Mouse (Mus musculus): ENCODE results near the gene Acp7. TPM values are rescaled to one million over a fixed set of nuclear protein-coding genes. Genes with fewer than 3 reads are reported as not detected.
A peak's percentile ranks its signal among the peaks of the same experiment; 100 is the strongest.

Gene Acp7
- polyA plus RNA-seq, 1 experiment from 2014 or later = not detected

GRCm38 (mm10) chr7:28656430-28656829, 25.3 kb upstream of the Acp7 start:
- no peaks in the 10 kb centered on the region for H3K9me3 ChIP-seq (ENCODE audit: control insufficient read depth, low read length)
- no peaks in the 10 kb centered on the region for H3K4me1 ChIP-seq (ENCODE audit: control insufficient read depth, insufficient read depth, low read length)
- WGBS = 64% methylated on average over 4 of the region's 4 CpGs
- H3K36me3 ChIP-seq (ENCODE audit: control insufficient read depth, insufficient read depth, low read length) = no peaks in the 10 kb centered on the region
- no peak overlapping the region for H3K4me3 ChIP-seq (ENCODE audit: low read length)
- H3K4me2 ChIP-seq (ENCODE audit: low read depth, low read length) = no peak overlapping the region
- no peaks in the 10 kb centered on the region for H3K27me3 ChIP-seq (replicated peaks; ENCODE audit: control insufficient read depth, insufficient read depth, low read length)
- ATAC-seq = no peak
- no peak overlapping the region for H3K9ac ChIP-seq (ENCODE audit: low read depth, low read length)
- no peak overlapping the region for H3K27ac ChIP-seq (ENCODE audit: low read length)

DNA sequence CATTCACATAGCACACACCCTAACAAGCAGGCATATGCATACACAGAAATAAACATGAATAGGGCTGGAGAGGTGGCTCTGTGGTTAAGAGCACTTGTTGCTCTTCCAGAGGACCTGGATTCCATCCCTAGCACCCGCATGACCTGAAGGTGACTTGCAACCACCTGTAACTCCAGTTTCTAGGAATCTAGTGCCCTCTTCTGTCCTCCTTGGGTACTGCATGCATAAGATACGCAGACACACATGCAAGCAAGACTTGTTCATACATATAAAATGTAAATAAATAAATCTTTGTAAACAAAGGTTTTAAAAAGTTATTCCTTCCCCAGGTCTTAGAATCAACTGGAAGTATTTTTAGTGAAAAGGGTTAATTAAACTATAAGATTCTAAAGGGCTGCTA, 20.0 kb upstream of the Acp7 start:
- Histone ChIP-seq H3K9ac (ENCODE audit: low read depth, low read length) (no peak overlapping the region), H3K4me1 (ENCODE audit: control insufficient read depth, insufficient read depth, low read length) (no peaks in the 10 kb centered on the region), H3K36me3 (ENCODE audit: control insufficient read depth, insufficient read depth, low read length) (no peaks in the 10 kb centered on the region), H3K4me2 (ENCODE audit: low read depth, low read length) (no peak overlapping the region), H3K27ac (ENCODE audit: low read length) (no peak overlapping the region), H3K9me3 (ENCODE audit: control insufficient read depth, low read length) (no peaks in the 10 kb centered on the region), H3K4me3 (ENCODE audit: low read length) (no peak overlapping the region), H3K27me3 (replicated peaks; ENCODE audit: control insufficient read depth, insufficient read depth, low read length) (no peaks in the 10 kb centered on the region)
- no peak for ATAC-seq
- WGBS = 86% methylated on average over 2 of the region's 2 CpGs

DNA sequence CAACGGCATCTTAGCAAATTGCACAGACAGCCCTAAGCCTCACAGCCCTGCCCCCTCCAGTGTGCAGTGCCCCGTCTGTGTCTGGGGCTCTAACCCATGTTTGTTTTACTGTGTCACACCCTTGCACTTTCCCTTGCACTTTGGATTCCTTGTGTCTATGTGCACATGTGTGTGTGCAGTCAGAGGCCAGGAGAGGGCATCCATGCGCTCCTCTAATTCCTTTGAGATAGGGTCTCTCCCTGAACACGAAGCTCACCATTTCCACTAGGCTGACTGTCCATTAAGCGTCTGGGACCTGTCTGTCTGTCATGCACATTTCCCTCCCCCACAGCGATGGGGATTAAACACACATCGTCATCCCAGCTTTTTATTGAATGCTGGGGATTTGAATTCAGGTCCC, 15.9 kb upstream of the Acp7 start:
- Histone ChIP-seq H3K27ac (ENCODE audit: low read length) (no peak overlapping the region), H3K9me3 (ENCODE audit: control insufficient read depth, low read length) (no peaks in the 10 kb centered on the region), H3K4me3 (ENCODE audit: low read length) (no peak overlapping the region), H3K4me2 (ENCODE audit: low read depth, low read length) (no peak overlapping the region), H3K27me3 (replicated peaks; ENCODE audit: control insufficient read depth, insufficient read depth, low read length) (no peaks in the 10 kb centered on the region), H3K36me3 (ENCODE audit: control insufficient read depth, insufficient read depth, low read length) (no peaks in the 10 kb centered on the region), H3K9ac (ENCODE audit: low read depth, low read length) (no peak overlapping the region), H3K4me1 (ENCODE audit: control insufficient read depth, insufficient read depth, low read length) (no peaks in the 10 kb centered on the region)
- 44% methylated on average over 7 of the region's 7 CpGs for WGBS
- no peak for ATAC-seq

- Histone ChIP-seq H3K4me1 (ENCODE audit: control insufficient read depth, insufficient read depth, low read length) (no peaks in the 10 kb centered on the region), H3K4me2 (ENCODE audit: low read depth, low read length) (no peak overlapping the region), H3K9me3 (ENCODE audit: control insufficient read depth, low read length) (no peaks in the 10 kb centered on the region), H3K4me3 (ENCODE audit: low read length) (no peak overlapping the region), H3K9ac (ENCODE audit: low read depth, low read length) (no peak overlapping the region), H3K27ac (ENCODE audit: low read length) (no peak overlapping the region), H3K27me3 (replicated peaks; ENCODE audit: control insufficient read depth, insufficient read depth, low read length) (no peaks in the 10 kb centered on the region), H3K36me3 (ENCODE audit: control insufficient read depth, insufficient read depth, low read length) (no peaks in the 10 kb centered on the region)
- ATAC-seq = no peak
- WGBS = 79% methylated on average over 2 of the region's 2 CpGs
Observed at GRCm38 (mm10) chr7:28645947-28646475, 14.9 kb upstream of the Acp7 start.

GRCm38 (mm10) chr7:28645366-28645765, 14.2 kb upstream of the Acp7 start:
- 74% methylated on average over 6 of the region's 6 CpGs for WGBS
- no peak overlapping the region for H3K9ac ChIP-seq (ENCODE audit: low read depth, low read length)
- H3K9me3 ChIP-seq (ENCODE audit: control insufficient read depth, low read length) = no peaks in the 10 kb centered on the region
- no peaks in the 10 kb centered on the region for H3K27me3 ChIP-seq (replicated peaks; ENCODE audit: control insufficient read depth, insufficient read depth, low read length)
- no peak overlapping the region for H3K4me3 ChIP-seq (ENCODE audit: low read length)
- no peaks in the 10 kb centered on the region for H3K4me1 ChIP-seq (ENCODE audit: control insufficient read depth, insufficient read depth, low read length)
- no peak for ATAC-seq
- no peak overlapping the region for H3K27ac ChIP-seq (ENCODE audit: low read length)
- no peaks in the 10 kb centered on the region for H3K36me3 ChIP-seq (ENCODE audit: control insufficient read depth, insufficient read depth, low read length)
- no peak overlapping the region for H3K4me2 ChIP-seq (ENCODE audit: low read depth, low read length)

GRCm38 (mm10) chr7:28641546-28641945, 10.4 kb upstream of the Acp7 start:
- H3K27ac ChIP-seq (ENCODE audit: low read length) = no peak overlapping the region
- no peak overlapping the region for H3K4me3 ChIP-seq (ENCODE audit: low read length)

GRCm38 (mm10) chr7:28637511-28637910, 6.4 kb upstream of the Acp7 start:
- Histone ChIP-seq H3K4me2 (ENCODE audit: low read depth, low read length) (no peak overlapping the region), H3K9me3 (ENCODE audit: control insufficient read depth, low read length) (no peaks in the 10 kb centered on the region), H3K27me3 (replicated peaks; ENCODE audit: control insufficient read depth, insufficient read depth, low read length) (no peaks in the 10 kb centered on the region), H3K36me3 (ENCODE audit: control insufficient read depth, insufficient read depth, low read length) (no peaks in the 10 kb centered on the region), H3K9ac (ENCODE audit: low read depth, low read length) (no peak overlapping the region), H3K4me1 (ENCODE audit: control insufficient read depth, insufficient read depth, low read length) (no peaks in the 10 kb centered on the region), H3K4me3 (ENCODE audit: low read length) (no peak overlapping the region), H3K27ac (ENCODE audit: low read length) (no peak overlapping the region)
- no peak for ATAC-seq
- WGBS = 10% methylated on average over 8 of the region's 8 CpGs

More at GRCm38 (mm10) chr7:28641546-28641945, 10.4 kb upstream of the Acp7 start:
- H3K4me2 ChIP-seq (ENCODE audit: low read depth, low read length) = no peak overlapping the region
- ATAC-seq = no peak
- H3K36me3 ChIP-seq (ENCODE audit: control insufficient read depth, insufficient read depth, low read length) = no peaks in the 10 kb centered on the region
- WGBS = 62% methylated on average over 8 of the region's 8 CpGs
- no peaks in the 10 kb centered on the region for H3K4me1 ChIP-seq (ENCODE audit: control insufficient read depth, insufficient read depth, low read length)
- H3K9ac ChIP-seq (ENCODE audit: low read depth, low read length) = no peak overlapping the region
- no peaks in the 10 kb centered on the region for H3K9me3 ChIP-seq (ENCODE audit: control insufficient read depth, low read length)
- no peaks in the 10 kb centered on the region for H3K27me3 ChIP-seq (replicated peaks; ENCODE audit: control insufficient read depth, insufficient read depth, low read length)

DNA sequence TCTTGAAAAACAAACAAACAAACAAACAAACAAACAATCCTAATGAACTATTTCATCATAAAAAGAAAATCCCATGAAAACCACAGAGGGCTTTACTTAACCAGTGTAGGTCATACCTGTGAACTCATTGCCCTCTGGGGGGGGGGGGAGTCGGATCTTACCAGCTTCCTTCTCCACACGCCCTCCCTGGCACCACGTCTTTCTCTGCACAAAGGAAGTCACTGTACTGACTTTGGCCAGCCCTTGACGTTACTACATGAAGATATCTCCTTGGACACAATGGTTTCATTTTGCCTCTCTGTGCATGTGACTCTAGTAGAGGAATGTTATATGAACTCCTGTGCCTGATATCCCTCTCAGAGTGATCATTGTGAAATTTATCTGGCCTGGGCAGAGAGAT, 3.0 kb upstream of the Acp7 start:
- no peak for ATAC-seq
- Histone ChIP-seq H3K9ac (ENCODE audit: low read depth, low read length) (no peak overlapping the region), H3K4me1 (ENCODE audit: control insufficient read depth, insufficient read depth, low read length) (no peaks in the 10 kb centered on the region), H3K4me3 (ENCODE audit: low read length) (no peak overlapping the region), H3K27ac (ENCODE audit: low read length) (no peak overlapping the region), H3K4me2 (ENCODE audit: low read depth, low read length) (no peak overlapping the region), H3K36me3 (ENCODE audit: control insufficient read depth, insufficient read depth, low read length) (no peaks in the 10 kb centered on the region), H3K9me3 (ENCODE audit: control insufficient read depth, low read length) (no peaks in the 10 kb centered on the region), H3K27me3 (replicated peaks; ENCODE audit: control insufficient read depth, insufficient read depth, low read length) (peaks cover 24% of the 10 kb centered on the region)
- 51% methylated on average over 4 of the region's 4 CpGs for WGBS

DNA sequence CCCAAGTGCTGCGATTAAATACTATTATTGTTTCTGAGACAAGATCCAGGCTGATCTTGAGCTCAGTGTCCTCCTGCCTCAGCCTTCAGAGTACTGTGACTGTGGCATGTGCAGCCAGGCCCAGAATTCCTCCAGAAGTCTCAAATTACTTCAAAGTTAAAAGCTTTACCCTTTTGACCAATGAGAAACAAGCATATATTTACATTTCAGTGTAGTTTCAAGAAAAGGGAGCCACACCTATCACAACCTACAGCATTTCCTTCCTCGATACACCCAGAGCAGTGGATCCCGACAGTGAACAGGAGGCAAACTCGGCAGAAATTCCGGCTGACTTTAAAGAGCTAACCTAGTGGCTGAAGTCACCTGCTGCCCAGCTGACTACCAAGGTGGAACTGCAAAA, 6.3 kb downstream of the Acp7 start:
- H3K4me1 ChIP-seq (ENCODE audit: control insufficient read depth, insufficient read depth, low read length) = no peaks in the 10 kb centered on the region
- H3K27ac ChIP-seq (ENCODE audit: low read length) = no peak overlapping the region
- WGBS = 71% methylated on average over 5 of the region's 5 CpGs
- no peaks in the 10 kb centered on the region for H3K9me3 ChIP-seq (ENCODE audit: control insufficient read depth, low read length)
- H3K4me2 ChIP-seq (ENCODE audit: low read depth, low read length) = no peak overlapping the region
- ATAC-seq = no peak
- no peak overlapping the region for H3K4me3 ChIP-seq (ENCODE audit: low read length)
- H3K9ac ChIP-seq (ENCODE audit: low read depth, low read length) = no peak overlapping the region
- peaks cover 8% of the 10 kb centered on the region for H3K27me3 ChIP-seq (replicated peaks; ENCODE audit: control insufficient read depth, insufficient read depth, low read length)
- H3K36me3 ChIP-seq (ENCODE audit: control insufficient read depth, insufficient read depth, low read length) = no peaks in the 10 kb centered on the region

GRCm38 (mm10) chr7:28619098-28619715, 11.9 kb downstream of the Acp7 start:
- ATAC-seq = peak; percentile 63
- WGBS = 49% methylated on average over 9 of the region's 9 CpGs
- Histone ChIP-seq H3K27me3 (replicated peaks; ENCODE audit: control insufficient read depth, insufficient read depth, low read length) (no peaks in the 10 kb centered on the region), H3K27ac (ENCODE audit: low read length) (no peak overlapping the region; the same call in 1 of the 2 replicates), H3K4me2 (ENCODE audit: low read depth, low read length) (no peak overlapping the region), H3K36me3 (ENCODE audit: control insufficient read depth, insufficient read depth, low read length) (no peaks in the 10 kb centered on the region), H3K4me3 (ENCODE audit: low read length) (no peak overlapping the region), H3K9me3 (ENCODE audit: control insufficient read depth, low read length) (no peaks in the 10 kb centered on the region), H3K9ac (ENCODE audit: low read depth, low read length) (no peak overlapping the region), H3K4me1 (ENCODE audit: control insufficient read depth, insufficient read depth, low read length) (peaks cover 5% of the 10 kb centered on the region; the same call in 1 of the 2 replicates)

Measured in intestine, embryonic 16.5 days (tissue).